Mouse (Mus musculus): ENCODE data around the gene Ndufv3. TPM values are rescaled to one million over a fixed set of nuclear protein-coding genes. Genes with fewer than 3 reads are reported as not detected.
A peak's percentile ranks its signal among the peaks of the same experiment; 100 is the strongest.

Ndufv3 gene
- 294 and 316 TPM in 2 replicates for polyA plus RNA-seq (2015; fragmentation: Nextera tagmentation; extraction: Ambion mirVana)

GRCm38 (mm10) chr17:31519946-31520838 lies at the start of gene Ndufv3, which contains the start of gene Wdr4:
TSS of gene Ndufv3 (plus strand) at chr17:31520115.
TSS of gene Wdr4 (minus strand) at chr17:31519980.
- Histone ChIP-seq H3K36me3 (ENCODE audit: control insufficient read depth, insufficient read depth) (0 out of 2 replicates have a peak, but pooled peaks cover 3% of the 10 kb centered on the region), H3K9ac (replicated peaks; ENCODE audit: low read depth, low read length) (peak within 1 kb of the TSS; percentile 75), H3K9me3 (ENCODE audit: control insufficient read depth, low read length) (no peaks in the 10 kb centered on the region), H3K4me2 (ENCODE audit: low read length) (peak within 1 kb of the TSS; percentile 80), H3K4me3 (replicated peaks; ENCODE audit: low read length) (peak within 1 kb of the TSS; percentile 66), H3K27ac (ENCODE audit: low read length) (peak within 1 kb of the TSS; percentile 80), H3K4me1 (replicated peaks; ENCODE audit: control insufficient read depth, insufficient read depth, low read length) (peaks cover 18% of the 10 kb centered on the region), H3K27me3 (replicated peaks; ENCODE audit: control insufficient read depth, insufficient read depth, low read length) (no peaks in the 10 kb centered on the region; the same call in 1 of the 2 replicates)
- under 1% methylated on average over 45 of the region's 45 CpGs for WGBS
- peak; percentile 97 for ATAC-seq

GRCm38 (mm10) chr17:31470766-31471418 lies 49.0 kb upstream of the Ndufv3 start:
- peak; percentile 57 for ATAC-seq
- no peaks in the 10 kb centered on the region for H3K9me3 ChIP-seq (ENCODE audit: control insufficient read depth, low read length)
- no peak overlapping the region for H3K4me3 ChIP-seq (replicated peaks; ENCODE audit: low read length)
- H3K9ac ChIP-seq (replicated peaks; ENCODE audit: low read depth, low read length): no peak overlapping the region
- peaks cover 31% of the 10 kb centered on the region for H3K36me3 ChIP-seq (ENCODE audit: control insufficient read depth, insufficient read depth)
- WGBS: 47% methylated on average over 5 of the region's 5 CpGs
- H3K27me3 ChIP-seq (replicated peaks; ENCODE audit: control insufficient read depth, insufficient read depth, low read length): no peaks in the 10 kb centered on the region
- H3K27ac ChIP-seq (ENCODE audit: low read length): no peak overlapping the region
- H3K4me1 ChIP-seq (replicated peaks; ENCODE audit: control insufficient read depth, insufficient read depth, low read length): peaks cover 9% of the 10 kb centered on the region
- H3K4me2 ChIP-seq (ENCODE audit: low read length): no peak overlapping the region

- H3K36me3 ChIP-seq (ENCODE audit: control insufficient read depth, insufficient read depth): peaks cover 14% of the 10 kb centered on the region
- no peak for ATAC-seq
- 82% methylated on average over 6 of the region's 6 CpGs for WGBS
Observed at GRCm38 (mm10) chr17:31474388-31474787, 45.5 kb upstream of the Ndufv3 start.

GRCm38 (mm10) chr17:31478606-31479005 lies 41.3 kb upstream of the Ndufv3 start:
- H3K27me3 ChIP-seq (replicated peaks; ENCODE audit: control insufficient read depth, insufficient read depth, low read length): no peaks in the 10 kb centered on the region
- no peak overlapping the region for H3K4me2 ChIP-seq (ENCODE audit: low read length)
- no peak overlapping the region for H3K27ac ChIP-seq (ENCODE audit: low read length)
- H3K9me3 ChIP-seq (ENCODE audit: control insufficient read depth, low read length): no peaks in the 10 kb centered on the region
- H3K36me3 ChIP-seq (ENCODE audit: control insufficient read depth, insufficient read depth): peaks cover 8% of the 10 kb centered on the region
- 80% methylated on average over 7 of the region's 7 CpGs for WGBS
- H3K4me1 ChIP-seq (replicated peaks; ENCODE audit: control insufficient read depth, insufficient read depth, low read length): no peaks in the 10 kb centered on the region
- no peak overlapping the region for H3K4me3 ChIP-seq (replicated peaks; ENCODE audit: low read length)
- no peak for ATAC-seq
- no peak overlapping the region for H3K9ac ChIP-seq (replicated peaks; ENCODE audit: low read depth, low read length)

More at GRCm38 (mm10) chr17:31474388-31474787, 45.5 kb upstream of the Ndufv3 start:
- Histone ChIP-seq H3K27ac (ENCODE audit: low read length) (no peak overlapping the region; the same call in 1 of the 2 replicates), H3K27me3 (replicated peaks; ENCODE audit: control insufficient read depth, insufficient read depth, low read length) (no peaks in the 10 kb centered on the region), H3K9ac (replicated peaks; ENCODE audit: low read depth, low read length) (no peak overlapping the region), H3K4me3 (replicated peaks; ENCODE audit: low read length) (no peak overlapping the region), H3K9me3 (ENCODE audit: control insufficient read depth, low read length) (no peaks in the 10 kb centered on the region), H3K4me2 (ENCODE audit: low read length) (no peak overlapping the region), H3K4me1 (replicated peaks; ENCODE audit: control insufficient read depth, insufficient read depth, low read length) (peaks cover 9% of the 10 kb centered on the region)

- H3K4me1 ChIP-seq (replicated peaks; ENCODE audit: control insufficient read depth, insufficient read depth, low read length): no peaks in the 10 kb centered on the region
- no peaks in the 10 kb centered on the region for H3K27me3 ChIP-seq (replicated peaks; ENCODE audit: control insufficient read depth, insufficient read depth, low read length)
- no peaks in the 10 kb centered on the region for H3K9me3 ChIP-seq (ENCODE audit: control insufficient read depth, low read length)
- H3K36me3 ChIP-seq (ENCODE audit: control insufficient read depth, insufficient read depth): peaks cover 5% of the 10 kb centered on the region; the same call in 1 of the 2 replicates
- no peak overlapping the region for H3K4me2 ChIP-seq (ENCODE audit: low read length)
- 61% methylated on average over 11 of the region's 11 CpGs for WGBS
- no peak overlapping the region for H3K4me3 ChIP-seq (replicated peaks; ENCODE audit: low read length)
- H3K9ac ChIP-seq (replicated peaks; ENCODE audit: low read depth, low read length): no peak overlapping the region
- ATAC-seq: no peak
- H3K27ac ChIP-seq (ENCODE audit: low read length): no peak overlapping the region
Observed at GRCm38 (mm10) chr17:31479108-31479844, 40.6 kb upstream of the Ndufv3 start.

- WGBS: 66% methylated on average over 10 of the region's 10 CpGs
- H3K36me3 ChIP-seq (ENCODE audit: control insufficient read depth, insufficient read depth): no peaks in the 10 kb centered on the region
- H3K4me2 ChIP-seq (ENCODE audit: low read length): no peak overlapping the region
- H3K27me3 ChIP-seq (replicated peaks; ENCODE audit: control insufficient read depth, insufficient read depth, low read length): no peaks in the 10 kb centered on the region
- H3K27ac ChIP-seq (ENCODE audit: low read length): no peak overlapping the region
- H3K4me3 ChIP-seq (replicated peaks; ENCODE audit: low read length): no peak overlapping the region
- 0 out of 2 replicates have a peak, but pooled peaks cover 2% of the 10 kb centered on the region for H3K4me1 ChIP-seq (replicated peaks; ENCODE audit: control insufficient read depth, insufficient read depth, low read length)
- H3K9ac ChIP-seq (replicated peaks; ENCODE audit: low read depth, low read length): no peak overlapping the region
- no peaks in the 10 kb centered on the region for H3K9me3 ChIP-seq (ENCODE audit: control insufficient read depth, low read length)
- no peak for ATAC-seq
Observed at GRCm38 (mm10) chr17:31486616-31487198, 33.2 kb upstream of the Ndufv3 start.

GRCm38 (mm10) chr17:31487433-31488060 lies 32.4 kb upstream of the Ndufv3 start:
- H3K4me2 ChIP-seq (ENCODE audit: low read length): no peak overlapping the region
- no peaks in the 10 kb centered on the region for H3K36me3 ChIP-seq (ENCODE audit: control insufficient read depth, insufficient read depth)
- ATAC-seq: no peak
- H3K27ac ChIP-seq (ENCODE audit: low read length): no peak overlapping the region
- no peak overlapping the region for H3K9ac ChIP-seq (replicated peaks; ENCODE audit: low read depth, low read length)
- H3K4me1 ChIP-seq (replicated peaks; ENCODE audit: control insufficient read depth, insufficient read depth, low read length): 0 out of 2 replicates have a peak, but pooled peaks cover 2% of the 10 kb centered on the region
- H3K4me3 ChIP-seq (replicated peaks; ENCODE audit: low read length): no peak overlapping the region
- H3K9me3 ChIP-seq (ENCODE audit: control insufficient read depth, low read length): no peaks in the 10 kb centered on the region
- WGBS: 27% methylated on average over 6 of the region's 6 CpGs
- H3K27me3 ChIP-seq (replicated peaks; ENCODE audit: control insufficient read depth, insufficient read depth, low read length): no peaks in the 10 kb centered on the region

GRCm38 (mm10) chr17:31491355-31491754 lies 28.6 kb upstream of the Ndufv3 start:
- H3K4me1 ChIP-seq (replicated peaks; ENCODE audit: control insufficient read depth, insufficient read depth, low read length): 0 out of 2 replicates have a peak, but pooled peaks cover 2% of the 10 kb centered on the region
- no peak overlapping the region for H3K9ac ChIP-seq (replicated peaks; ENCODE audit: low read depth, low read length)
- no peaks in the 10 kb centered on the region for H3K27me3 ChIP-seq (replicated peaks; ENCODE audit: control insufficient read depth, insufficient read depth, low read length)
- H3K36me3 ChIP-seq (ENCODE audit: control insufficient read depth, insufficient read depth): peaks cover 5% of the 10 kb centered on the region; the same call in 1 of the 2 replicates
- H3K9me3 ChIP-seq (ENCODE audit: control insufficient read depth, low read length): no peaks in the 10 kb centered on the region
- H3K27ac ChIP-seq (ENCODE audit: low read length): no peak overlapping the region
- H3K4me2 ChIP-seq (ENCODE audit: low read length): no peak overlapping the region
- ATAC-seq: no peak
- H3K4me3 ChIP-seq (replicated peaks; ENCODE audit: low read length): no peak overlapping the region
